Mouse (Mus musculus): ENCODE measurements at regions not wholly inside any gene's neighbourhood (a gene's known extent, or its start where the extent isn't known, plus 50 kb on each side); places are given as distances from the start of the nearest gene placed in this dataset.

DNA sequence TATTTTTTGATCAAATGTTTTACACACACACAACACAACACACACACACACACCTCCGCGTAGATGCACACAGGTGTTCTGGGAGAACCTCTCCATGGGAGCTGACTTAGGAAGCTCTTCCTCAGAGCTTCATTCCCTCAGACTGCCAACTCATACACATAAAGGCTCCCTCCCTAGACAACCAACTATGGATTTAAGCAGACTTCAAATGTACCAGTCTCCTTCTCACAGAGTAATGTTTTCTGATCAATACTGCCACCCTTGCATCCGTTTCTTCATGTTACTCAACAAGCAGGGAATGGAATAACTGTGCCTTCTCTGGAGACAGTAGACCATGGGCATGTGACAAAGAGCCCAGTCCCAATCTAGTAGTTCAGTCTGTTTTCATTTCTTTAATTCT is 219.0 kb downstream of the Mef2c start:
- TF ChIP-seq CTCF (IDR thresholded peaks at IDR 0.05; ENCODE audit: low read depth): no peak
- no peak for TF ChIP-seq EP300 (IDR thresholded peaks at IDR 0.05; ENCODE audit: low read depth)

Measured in liver, embryonic 14.5 days (tissue).